Mouse (Mus musculus): ENCODE data around the gene Hist1h3g. TPM values are rescaled to one million over a fixed set of nuclear protein-coding genes. Genes with fewer than 3 reads are reported as not detected.
A peak's percentile ranks its signal among the peaks of the same experiment; 100 is the strongest.

The Hist1h3g gene
- total and polyA plus RNA-seq, 3 experiments, result 0.80 to 2.1 (median 0.94) TPM

GRCm38 (mm10) chr13:23495526-23495925, 39.7 kb upstream of the Hist1h3g start:
- no peaks in the 10 kb centered on the region for H3K27me3 ChIP-seq (ENCODE audit: control insufficient read depth, insufficient read depth, low read length)
- no peaks in the 10 kb centered on the region for H3K36me3 ChIP-seq (ENCODE audit: control insufficient read depth, insufficient read depth, low read length)
- H3K4me3 ChIP-seq, result no peak overlapping the region
- H3K79me2 ChIP-seq (replicated peaks; ENCODE audit: control insufficient read depth, insufficient read depth, low read length), result no peaks in the 10 kb centered on the region
- no peak for DNase-seq
- 86% methylated on average over 6 of the region's 6 CpGs for WGBS
- intact Hi-C loops (cut with DNase I), result no loop called here
- no peak overlapping the region for H3K27ac ChIP-seq
- TF ChIP-seq CTCF (IDR thresholded peaks at IDR 0.05) (no peak), POLR2A (IDR thresholded peaks at IDR 0.05; ENCODE audit: insufficient read depth, low read depth, low read length) (no peak), EP300 (IDR thresholded peaks at IDR 0.05; ENCODE audit: insufficient read depth, low read depth, low read length) (no peak)
- H3K9ac ChIP-seq (ENCODE audit: low read depth, low read length), result no peak overlapping the region
- no peaks in the 10 kb centered on the region for H3K4me1 ChIP-seq (ENCODE audit: control insufficient read depth, insufficient read depth, low read length)

- H3K4me3 ChIP-seq, result no peak overlapping the region
- intact Hi-C loops (cut with DNase I), result no loop called here
- 41% methylated on average over 19 of the region's 19 CpGs for WGBS
- no peaks in the 10 kb centered on the region for H3K36me3 ChIP-seq (ENCODE audit: control insufficient read depth, insufficient read depth, low read length)
- peak; percentile 27 to 39 for DNase-seq
- no peaks in the 10 kb centered on the region for H3K79me2 ChIP-seq (replicated peaks; ENCODE audit: control insufficient read depth, insufficient read depth, low read length)
- no peak overlapping the region for H3K9ac ChIP-seq (ENCODE audit: low read depth, low read length)
- TF ChIP-seq POLR2A (IDR thresholded peaks at IDR 0.05; ENCODE audit: insufficient read depth, low read depth, low read length) (no peak), EP300 (IDR thresholded peaks at IDR 0.05; ENCODE audit: insufficient read depth, low read depth, low read length) (no peak), CTCF (IDR thresholded peaks at IDR 0.05) (no peak)
- no peak overlapping the region for H3K27ac ChIP-seq
- H3K4me1 ChIP-seq (ENCODE audit: control insufficient read depth, insufficient read depth, low read length), result no peaks in the 10 kb centered on the region
- H3K27me3 ChIP-seq (ENCODE audit: control insufficient read depth, insufficient read depth, low read length), result no peaks in the 10 kb centered on the region
Measured at GRCm38 (mm10) chr13:23497656-23498321, 37.4 kb upstream of the Hist1h3g start.

DNA sequence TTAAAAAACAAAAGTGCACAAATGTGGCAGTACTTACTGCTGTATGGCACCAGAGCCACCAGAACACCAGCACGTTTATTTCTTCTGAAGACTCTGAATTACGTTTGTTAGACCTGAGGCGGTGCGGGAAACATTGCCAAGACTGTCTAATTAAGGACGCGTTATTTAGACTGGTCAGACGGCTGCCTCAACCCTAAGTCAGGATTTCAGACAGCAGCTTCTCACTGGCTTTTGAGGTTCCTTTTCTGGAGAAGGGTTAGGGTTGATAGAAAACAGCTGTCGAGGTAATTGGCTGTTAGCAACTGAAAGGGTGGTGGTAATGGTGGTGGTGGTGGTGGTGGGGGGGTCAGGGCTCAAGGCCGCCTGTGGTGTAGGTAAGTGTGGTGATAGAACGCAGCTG, 36.6 kb upstream of the Hist1h3g start:
- intact Hi-C loops (cut with DNase I), result no loop called here
- no peaks in the 10 kb centered on the region for H3K79me2 ChIP-seq (replicated peaks; ENCODE audit: control insufficient read depth, insufficient read depth, low read length)
- DNase-seq, result no peak
- TF ChIP-seq POLR2A (IDR thresholded peaks at IDR 0.05; ENCODE audit: insufficient read depth, low read depth, low read length) (no peak), EP300 (IDR thresholded peaks at IDR 0.05; ENCODE audit: insufficient read depth, low read depth, low read length) (no peak), CTCF (IDR thresholded peaks at IDR 0.05) (no peak)
- H3K27ac ChIP-seq, result no peak overlapping the region
- H3K9ac ChIP-seq (ENCODE audit: low read depth, low read length), result no peak overlapping the region
- no peaks in the 10 kb centered on the region for H3K27me3 ChIP-seq (ENCODE audit: control insufficient read depth, insufficient read depth, low read length)
- no peaks in the 10 kb centered on the region for H3K4me1 ChIP-seq (ENCODE audit: control insufficient read depth, insufficient read depth, low read length)
- no peak overlapping the region for H3K4me3 ChIP-seq
- no peaks in the 10 kb centered on the region for H3K36me3 ChIP-seq (ENCODE audit: control insufficient read depth, insufficient read depth, low read length)
- 23% methylated on average over 10 of the region's 10 CpGs for WGBS

- 56% methylated on average over 7 of the region's 7 CpGs for WGBS
- intact Hi-C loops (cut with DNase I), result no loop called here
- no peaks in the 10 kb centered on the region for H3K4me1 ChIP-seq (ENCODE audit: control insufficient read depth, insufficient read depth, low read length)
- no peaks in the 10 kb centered on the region for H3K79me2 ChIP-seq (replicated peaks; ENCODE audit: control insufficient read depth, insufficient read depth, low read length)
- no peak for DNase-seq
- no peak overlapping the region for H3K27ac ChIP-seq
- no peaks in the 10 kb centered on the region for H3K27me3 ChIP-seq (ENCODE audit: control insufficient read depth, insufficient read depth, low read length)
- H3K36me3 ChIP-seq (ENCODE audit: control insufficient read depth, insufficient read depth, low read length), result no peaks in the 10 kb centered on the region
- TF ChIP-seq EP300 (IDR thresholded peaks at IDR 0.05; ENCODE audit: insufficient read depth, low read depth, low read length), result no peak
- H3K4me3 ChIP-seq, result no peak overlapping the region
- no peak overlapping the region for H3K9ac ChIP-seq (ENCODE audit: low read depth, low read length)
Measured at GRCm38 (mm10) chr13:23499943-23500342, 35.3 kb upstream of the Hist1h3g start.

DNA sequence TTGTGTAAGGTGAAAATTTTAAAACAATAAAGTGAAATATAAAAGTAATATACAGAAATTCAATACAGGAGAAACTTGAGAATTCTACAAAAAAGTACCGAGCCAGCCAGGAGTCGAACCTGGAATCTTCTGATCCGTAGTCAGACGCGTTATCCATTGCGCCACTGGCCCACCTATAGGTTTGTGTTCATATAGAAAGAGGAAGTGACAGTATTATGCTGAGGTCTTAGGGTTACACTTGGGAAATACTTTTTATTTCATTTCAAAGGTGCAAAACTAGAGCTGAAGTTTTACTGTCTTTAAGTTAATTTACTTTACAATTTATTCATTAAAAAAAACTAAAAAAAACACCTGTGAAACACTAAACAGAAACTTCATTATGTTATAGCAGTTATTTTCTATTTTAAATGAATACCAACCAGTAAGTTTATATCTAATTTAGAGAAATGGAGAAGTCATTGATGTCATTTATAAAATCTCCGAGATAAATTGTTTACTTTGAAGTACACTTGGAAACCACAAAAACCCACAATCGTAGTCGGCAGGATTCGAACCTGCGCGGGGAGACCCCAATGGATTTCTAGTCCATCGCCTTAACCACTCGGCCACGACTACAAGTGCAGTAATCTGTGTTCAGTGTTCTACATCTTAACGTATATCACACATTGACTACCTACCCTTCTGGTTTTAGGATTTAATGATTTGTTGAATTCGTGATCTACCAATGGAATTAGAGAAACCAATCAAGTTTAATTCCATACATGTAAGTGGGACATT, 34.6 kb upstream of the Hist1h3g start:
- no peaks in the 10 kb centered on the region for H3K4me1 ChIP-seq (ENCODE audit: control insufficient read depth, insufficient read depth, low read length)
- no peak overlapping the region for H3K9ac ChIP-seq (ENCODE audit: low read depth, low read length)
- no peaks in the 10 kb centered on the region for H3K79me2 ChIP-seq (replicated peaks; ENCODE audit: control insufficient read depth, insufficient read depth, low read length)
- no peak overlapping the region for H3K27ac ChIP-seq
- no peaks in the 10 kb centered on the region for H3K27me3 ChIP-seq (ENCODE audit: control insufficient read depth, insufficient read depth, low read length)
- peak; percentile 65 to 70 for DNase-seq
- WGBS, result 24% methylated on average over 17 of the region's 17 CpGs
- TF ChIP-seq POLR2A (IDR thresholded peaks at IDR 0.05; ENCODE audit: insufficient read depth, low read depth, low read length) (no peak), EP300 (IDR thresholded peaks at IDR 0.05; ENCODE audit: insufficient read depth, low read depth, low read length) (no peak), CTCF (IDR thresholded peaks at IDR 0.05) (no peak)
- H3K4me3 ChIP-seq, result no peak overlapping the region
- no peaks in the 10 kb centered on the region for H3K36me3 ChIP-seq (ENCODE audit: control insufficient read depth, insufficient read depth, low read length)
- intact Hi-C loops (cut with DNase I), result no loop called here

DNA sequence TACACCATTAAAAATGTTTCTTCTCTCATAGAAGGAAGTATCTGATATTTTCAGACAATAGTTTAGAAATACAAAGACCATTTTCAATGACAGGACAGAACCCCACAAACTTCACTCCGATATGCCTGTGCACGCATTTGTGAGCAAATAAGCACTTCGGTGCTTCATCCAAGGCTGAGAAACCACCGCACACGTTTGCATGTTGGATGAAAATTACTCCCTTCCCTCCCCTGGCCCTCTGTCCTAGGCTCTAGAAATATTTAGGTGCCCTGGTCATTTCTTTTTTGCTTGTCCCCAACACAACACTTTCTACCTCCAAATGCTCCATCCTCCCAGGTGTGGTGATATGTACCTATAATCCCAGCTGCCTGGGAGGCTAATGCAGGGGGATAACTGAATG, 33.7 kb upstream of the Hist1h3g start:
- intact Hi-C loops (cut with DNase I), result no loop called here
- H3K4me3 ChIP-seq, result no peak overlapping the region
- TF ChIP-seq EP300 (IDR thresholded peaks at IDR 0.05; ENCODE audit: insufficient read depth, low read depth, low read length) (no peak), CTCF (IDR thresholded peaks at IDR 0.05) (no peak)
- no peaks in the 10 kb centered on the region for H3K36me3 ChIP-seq (ENCODE audit: control insufficient read depth, insufficient read depth, low read length)
- no peaks in the 10 kb centered on the region for H3K4me1 ChIP-seq (ENCODE audit: control insufficient read depth, insufficient read depth, low read length)
- H3K27me3 ChIP-seq (ENCODE audit: control insufficient read depth, insufficient read depth, low read length), result no peaks in the 10 kb centered on the region
- 45% methylated on average over 5 of the region's 5 CpGs for WGBS
- no peak for DNase-seq
- H3K79me2 ChIP-seq (replicated peaks; ENCODE audit: control insufficient read depth, insufficient read depth, low read length), result no peaks in the 10 kb centered on the region
- no peak overlapping the region for H3K9ac ChIP-seq (ENCODE audit: low read depth, low read length)
- no peak overlapping the region for H3K27ac ChIP-seq
